Mouse (Mus musculus) brain, embryonic 18.5 days (tissue): ENCODE results near the gene Gm10229.
"Not testable (repeated sequence)": the region's sequence is repeated elsewhere in the genome, so short reads cannot be mapped to it uniquely, and the experiment has no call there.

Source experiments
- DNase-seq: peaks from one replicate; pipeline ENCODE4 v3.0.0-alpha.2; 2012; ENCODE audit warnings: low read depth, low spot score

Gm10229 gene

DNA sequence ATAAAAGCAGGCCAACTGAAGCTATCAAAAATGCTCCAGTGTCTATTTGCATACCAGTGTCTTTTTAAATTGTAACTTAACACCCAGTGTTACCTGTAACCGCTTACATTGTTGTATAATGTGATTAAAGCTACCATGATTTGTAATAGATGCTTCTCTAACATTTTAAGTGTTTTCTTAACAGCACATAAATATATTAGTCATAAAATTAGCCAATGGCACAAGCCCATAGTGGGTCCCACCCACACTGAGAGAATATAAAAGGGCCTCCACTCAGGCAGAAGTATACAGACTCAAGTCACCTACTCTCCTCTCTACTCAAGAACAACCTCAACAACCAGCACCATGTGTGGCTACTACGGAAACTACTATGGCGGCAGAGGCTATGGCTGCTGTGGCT is at the start of gene Gm10229:
Gene Gm10229 (plus strand): TSS at position 301 of the 400 bp plus-strand sequence.
- DNase-seq: not testable (repeated sequence)

DNA sequence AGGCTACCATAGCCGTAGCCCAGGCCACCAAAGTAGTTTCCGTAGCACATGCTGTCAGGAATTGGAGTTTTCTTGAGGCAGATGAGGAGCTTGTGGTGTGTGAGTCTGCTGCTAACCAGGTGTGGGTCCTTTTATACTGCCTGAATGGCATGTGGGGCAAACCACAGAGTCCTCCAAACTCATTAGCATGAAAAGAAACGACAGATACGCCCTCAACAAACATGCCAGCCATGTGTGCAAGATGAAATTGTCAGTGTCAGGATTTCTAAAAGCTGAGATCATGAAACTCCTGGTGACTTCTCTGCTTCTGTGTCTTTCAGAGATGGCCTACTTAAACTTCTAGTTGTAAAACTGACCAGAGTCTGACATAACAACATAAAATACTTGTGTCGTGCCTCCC is 4.4 kb upstream of the Gm10229 start, which contains the start of gene Krtap22-2:
Gene Krtap22-2 (minus strand): TSS at position 101 of the 400 bp plus-strand sequence.
- no peak for DNase-seq

DNA sequence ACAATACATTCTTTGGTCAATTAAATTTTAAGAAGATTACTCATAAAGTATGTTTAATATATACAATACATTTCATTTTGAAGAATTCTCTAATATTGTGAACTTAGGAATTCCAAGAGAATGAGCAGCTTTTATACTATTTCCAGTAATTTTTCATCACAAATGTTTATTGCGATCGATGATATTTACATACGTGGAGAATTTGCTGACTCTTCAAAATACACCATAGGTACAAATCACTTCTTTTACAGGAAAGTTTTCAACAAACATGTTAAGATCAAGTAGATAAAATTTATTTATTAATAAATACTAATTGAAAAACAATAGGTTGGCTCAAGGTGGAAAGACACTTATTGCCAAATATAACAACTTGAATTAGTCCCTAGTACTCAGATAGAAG is 1.1 kb upstream of the Gm10229 start:
- DNase-seq: no peak

DNA sequence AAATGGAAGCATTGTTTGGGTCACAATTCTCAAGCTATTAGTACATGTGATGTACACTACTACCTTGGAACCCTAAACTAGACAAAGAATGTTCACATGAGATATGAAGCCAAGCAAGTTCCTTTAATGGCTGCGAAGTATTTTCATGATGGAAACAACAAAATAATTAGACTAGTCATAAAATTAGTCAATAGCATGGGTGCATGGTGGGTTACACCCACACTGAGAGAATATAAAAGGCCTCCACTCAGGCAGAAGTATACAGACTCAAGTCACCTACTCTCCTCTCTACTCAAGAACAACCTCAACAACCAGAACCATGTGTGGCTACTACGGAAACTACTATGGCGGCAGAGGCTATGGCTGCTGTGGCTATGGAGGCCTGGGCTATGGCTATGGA is 16.3 kb downstream of the Gm10229 start, which contains the start of gene Krtap6-1:
Gene Krtap6-1 (plus strand): TSS at position 301 of the 400 bp plus-strand sequence.
- not testable (repeated sequence) for DNase-seq

- not testable (repeated sequence) for DNase-seq
Measured at GRCm38 (mm10) chr16:89041372-89041771, 26.3 kb downstream of the Gm10229 start, which contains the start of gene Gm10228. Gene Gm10228, minus strand, starts transcription at chr16:89041472.

DNA sequence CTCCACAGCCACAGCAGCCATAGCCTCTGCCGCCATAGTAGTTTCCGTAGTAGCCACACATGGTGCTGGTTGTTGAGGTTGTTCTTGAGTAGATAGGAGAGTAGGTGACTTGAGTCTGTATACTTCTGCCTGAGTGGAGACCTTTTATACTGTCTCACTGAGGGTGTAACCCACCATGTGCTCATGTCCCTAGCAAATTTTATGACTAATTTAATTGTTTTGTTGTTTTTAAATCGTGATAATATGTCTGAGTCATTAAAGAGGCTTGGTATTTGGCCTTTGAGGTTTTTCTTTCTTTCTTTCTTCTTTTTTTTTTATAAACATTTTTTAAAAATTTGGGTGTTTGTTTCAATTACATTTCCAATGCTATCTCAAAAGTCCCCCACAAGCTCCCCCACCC is 32.7 kb downstream of the Gm10229 start, which contains the start of gene Krtap6-5:
Gene Krtap6-5 (minus strand): TSS at position 101 of the 400 bp plus-strand sequence.
- no peak for DNase-seq

DNA sequence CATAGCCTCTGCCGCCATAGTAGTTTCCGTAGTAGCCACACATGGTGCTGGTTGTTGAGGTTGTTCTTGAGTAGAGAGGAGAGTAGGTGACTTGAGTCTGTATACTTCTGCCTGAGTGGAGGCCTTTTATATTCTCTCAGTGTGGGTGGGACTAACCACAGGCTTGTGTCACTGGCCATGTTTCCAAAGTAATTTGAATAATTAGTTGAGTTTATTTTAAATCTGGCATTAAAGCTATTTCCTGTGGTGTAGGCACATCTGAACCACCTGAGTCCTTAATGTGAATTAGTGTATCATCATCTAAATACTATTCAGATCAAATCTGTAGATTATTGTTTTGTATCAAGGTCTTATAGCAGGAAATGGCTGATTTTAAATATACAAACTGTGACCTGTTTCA is 48.8 kb downstream of the Gm10229 start, which contains the start of gene 1110025L11Rik:
Gene 1110025L11Rik (minus strand): TSS at position 101 of the 400 bp plus-strand sequence.
- not testable (repeated sequence) for DNase-seq
